Mouse (Mus musculus): ENCODE measurements at regions not wholly inside any gene's neighbourhood (a gene's known extent, or its start where the extent isn't known, plus 50 kb on each side); places are given as distances from the start of the nearest gene placed in this dataset.

- H3K27me3 ChIP-seq (ENCODE audit: control insufficient read depth, insufficient read depth, low read length): no peaks in the 10 kb centered on the region
- 77% methylated on average over 5 of the region's 5 CpGs for WGBS
- H3K9me3 ChIP-seq (ENCODE audit: control insufficient read depth, low read length): no peaks in the 10 kb centered on the region
- no peak overlapping the region for H3K4me3 ChIP-seq (ENCODE audit: low read depth, low read length)
- no peak overlapping the region for H3K4me2 ChIP-seq (replicated peaks; ENCODE audit: low read depth, low read length)
- ATAC-seq (ENCODE audit: low FRiP score) (no peak), DNase-seq (ENCODE audit: low spot score) (no peak)
- no peak overlapping the region for H3K27ac ChIP-seq (ENCODE audit: low read depth, low read length)
- no peak overlapping the region for H3K9ac ChIP-seq (ENCODE audit: low read depth, low read length)
- H3K36me3 ChIP-seq (ENCODE audit: control insufficient read depth, insufficient read depth, low read length): no peaks in the 10 kb centered on the region
- no peaks in the 10 kb centered on the region for H3K4me1 ChIP-seq (replicated peaks; ENCODE audit: control insufficient read depth, insufficient read depth, low read length)
Measured at GRCm38 (mm10) chr4:95308469-95308895, 248.8 kb upstream of the Fggy start.

GRCm38 (mm10) chr4:95310410-95310809, 246.9 kb upstream of the Fggy start:
- H3K4me2 ChIP-seq (replicated peaks; ENCODE audit: low read depth, low read length): no peak overlapping the region
- H3K27me3 ChIP-seq (ENCODE audit: control insufficient read depth, insufficient read depth, low read length): no peaks in the 10 kb centered on the region
- H3K36me3 ChIP-seq (ENCODE audit: control insufficient read depth, insufficient read depth, low read length): no peaks in the 10 kb centered on the region
- no peak overlapping the region for H3K4me3 ChIP-seq (ENCODE audit: low read depth, low read length)
- H3K9ac ChIP-seq (ENCODE audit: low read depth, low read length): no peak overlapping the region
- H3K27ac ChIP-seq (ENCODE audit: low read depth, low read length): no peak overlapping the region
- no peak for DNase-seq (ENCODE audit: low spot score)
- WGBS: 82% methylated on average over 6 of the region's 6 CpGs
- H3K9me3 ChIP-seq (ENCODE audit: control insufficient read depth, low read length): no peaks in the 10 kb centered on the region
- no peak for ATAC-seq (ENCODE audit: low FRiP score)
- no peaks in the 10 kb centered on the region for H3K4me1 ChIP-seq (replicated peaks; ENCODE audit: control insufficient read depth, insufficient read depth, low read length)

- ATAC-seq (ENCODE audit: low FRiP score) (no peak), DNase-seq (ENCODE audit: low spot score) (peak; percentile 49)
- Histone ChIP-seq H3K4me3 (ENCODE audit: low read depth, low read length) (no peak overlapping the region), H3K4me2 (replicated peaks; ENCODE audit: low read depth, low read length) (no peak overlapping the region), H3K36me3 (ENCODE audit: control insufficient read depth, insufficient read depth, low read length) (no peaks in the 10 kb centered on the region), H3K27me3 (ENCODE audit: control insufficient read depth, insufficient read depth, low read length) (no peaks in the 10 kb centered on the region), H3K27ac (ENCODE audit: low read depth, low read length) (no peak overlapping the region), H3K9me3 (ENCODE audit: control insufficient read depth, low read length) (no peaks in the 10 kb centered on the region), H3K9ac (ENCODE audit: low read depth, low read length) (no peak overlapping the region), H3K4me1 (replicated peaks; ENCODE audit: control insufficient read depth, insufficient read depth, low read length) (no peaks in the 10 kb centered on the region)
- 52% methylated on average over 3 of the region's 3 CpGs for WGBS
Measured at GRCm38 (mm10) chr4:95317821-95318290, 239.5 kb upstream of the Fggy start.

GRCm38 (mm10) chr4:95318561-95318960, 238.7 kb upstream of the Fggy start:
- no peaks in the 10 kb centered on the region for H3K4me1 ChIP-seq (replicated peaks; ENCODE audit: control insufficient read depth, insufficient read depth, low read length)
- no peaks in the 10 kb centered on the region for H3K9me3 ChIP-seq (ENCODE audit: control insufficient read depth, low read length)
- no peak overlapping the region for H3K4me2 ChIP-seq (replicated peaks; ENCODE audit: low read depth, low read length)
- H3K9ac ChIP-seq (ENCODE audit: low read depth, low read length): no peak overlapping the region
- ATAC-seq (ENCODE audit: low FRiP score): no peak
- no peaks in the 10 kb centered on the region for H3K36me3 ChIP-seq (ENCODE audit: control insufficient read depth, insufficient read depth, low read length)
- H3K27me3 ChIP-seq (ENCODE audit: control insufficient read depth, insufficient read depth, low read length): no peaks in the 10 kb centered on the region
- no peak overlapping the region for H3K27ac ChIP-seq (ENCODE audit: low read depth, low read length)
- 55% methylated on average over 1 of the region's 1 CpGs for WGBS
- DNase-seq (ENCODE audit: low spot score): peak; percentile 29
- no peak overlapping the region for H3K4me3 ChIP-seq (ENCODE audit: low read depth, low read length)

GRCm38 (mm10) chr4:95319036-95319435, 238.3 kb upstream of the Fggy start:
- no peak overlapping the region for H3K4me3 ChIP-seq (ENCODE audit: low read depth, low read length)
- H3K27me3 ChIP-seq (ENCODE audit: control insufficient read depth, insufficient read depth, low read length): no peaks in the 10 kb centered on the region
- no peaks in the 10 kb centered on the region for H3K4me1 ChIP-seq (replicated peaks; ENCODE audit: control insufficient read depth, insufficient read depth, low read length)
- no peaks in the 10 kb centered on the region for H3K9me3 ChIP-seq (ENCODE audit: control insufficient read depth, low read length)
- 47% methylated on average over 6 of the region's 6 CpGs for WGBS
- no peaks in the 10 kb centered on the region for H3K36me3 ChIP-seq (ENCODE audit: control insufficient read depth, insufficient read depth, low read length)
- no peak overlapping the region for H3K9ac ChIP-seq (ENCODE audit: low read depth, low read length)
- ATAC-seq (ENCODE audit: low FRiP score) (no peak), DNase-seq (ENCODE audit: low spot score) (no peak)
- H3K27ac ChIP-seq (ENCODE audit: low read depth, low read length): no peak overlapping the region
- no peak overlapping the region for H3K4me2 ChIP-seq (replicated peaks; ENCODE audit: low read depth, low read length)

GRCm38 (mm10) chr4:95325861-95326260, 231.4 kb upstream of the Fggy start:
- no peak overlapping the region for H3K27ac ChIP-seq (ENCODE audit: low read depth, low read length)
- no peak overlapping the region for H3K9ac ChIP-seq (ENCODE audit: low read depth, low read length)
- H3K4me1 ChIP-seq (replicated peaks; ENCODE audit: control insufficient read depth, insufficient read depth, low read length): no peaks in the 10 kb centered on the region
- H3K36me3 ChIP-seq (ENCODE audit: control insufficient read depth, insufficient read depth, low read length): no peaks in the 10 kb centered on the region
- H3K4me3 ChIP-seq (ENCODE audit: low read depth, low read length): no peak overlapping the region
- no peak overlapping the region for H3K4me2 ChIP-seq (replicated peaks; ENCODE audit: low read depth, low read length)
- H3K9me3 ChIP-seq (ENCODE audit: control insufficient read depth, low read length): no peaks in the 10 kb centered on the region
- no peak for DNase-seq (ENCODE audit: low spot score)
- no peaks in the 10 kb centered on the region for H3K27me3 ChIP-seq (ENCODE audit: control insufficient read depth, insufficient read depth, low read length)
- WGBS: 66% methylated on average over 1 of the region's 1 CpGs
- ATAC-seq (ENCODE audit: low FRiP score): no peak

GRCm38 (mm10) chr4:95339822-95340221, 217.5 kb upstream of the Fggy start:
- DNase-seq (ENCODE audit: low spot score) (no peak), ATAC-seq (ENCODE audit: low FRiP score) (no peak)
- Histone ChIP-seq H3K4me1 (replicated peaks; ENCODE audit: control insufficient read depth, insufficient read depth, low read length) (no peaks in the 10 kb centered on the region), H3K4me3 (ENCODE audit: low read depth, low read length) (no peak overlapping the region), H3K9me3 (ENCODE audit: control insufficient read depth, low read length) (no peaks in the 10 kb centered on the region), H3K27me3 (ENCODE audit: control insufficient read depth, insufficient read depth, low read length) (no peaks in the 10 kb centered on the region), H3K27ac (ENCODE audit: low read depth, low read length) (no peak overlapping the region), H3K4me2 (replicated peaks; ENCODE audit: low read depth, low read length) (no peak overlapping the region), H3K36me3 (ENCODE audit: control insufficient read depth, insufficient read depth, low read length) (no peaks in the 10 kb centered on the region), H3K9ac (ENCODE audit: low read depth, low read length) (no peak overlapping the region)
- WGBS: 86% methylated on average over 2 of the region's 2 CpGs

- no peak overlapping the region for H3K4me3 ChIP-seq (ENCODE audit: low read depth, low read length)
Measured at GRCm38 (mm10) chr4:95340926-95341325, 216.4 kb upstream of the Fggy start.

GRCm38 (mm10) chr4:95346722-95347197, 210.5 kb upstream of the Fggy start:
- H3K36me3 ChIP-seq (ENCODE audit: control insufficient read depth, insufficient read depth, low read length): no peaks in the 10 kb centered on the region
- DNase-seq (ENCODE audit: low spot score) (no peak), ATAC-seq (ENCODE audit: low FRiP score) (no peak)
- H3K27ac ChIP-seq (ENCODE audit: low read depth, low read length): no peak overlapping the region
- H3K4me1 ChIP-seq (replicated peaks; ENCODE audit: control insufficient read depth, insufficient read depth, low read length): no peaks in the 10 kb centered on the region
- no peaks in the 10 kb centered on the region for H3K27me3 ChIP-seq (ENCODE audit: control insufficient read depth, insufficient read depth, low read length)
- H3K4me3 ChIP-seq (ENCODE audit: low read depth, low read length): no peak overlapping the region
- 76% methylated on average over 3 of the region's 3 CpGs for WGBS
- no peak overlapping the region for H3K9ac ChIP-seq (ENCODE audit: low read depth, low read length)
- H3K9me3 ChIP-seq (ENCODE audit: control insufficient read depth, low read length): no peaks in the 10 kb centered on the region
- no peak overlapping the region for H3K4me2 ChIP-seq (replicated peaks; ENCODE audit: low read depth, low read length)

More at GRCm38 (mm10) chr4:95340926-95341325, 216.4 kb upstream of the Fggy start:
- no peak overlapping the region for H3K4me2 ChIP-seq (replicated peaks; ENCODE audit: low read depth, low read length)
- no peaks in the 10 kb centered on the region for H3K36me3 ChIP-seq (ENCODE audit: control insufficient read depth, insufficient read depth, low read length)
- ATAC-seq (ENCODE audit: low FRiP score) (no peak), DNase-seq (ENCODE audit: low spot score) (no peak)
- no peak overlapping the region for H3K9ac ChIP-seq (ENCODE audit: low read depth, low read length)
- no peaks in the 10 kb centered on the region for H3K9me3 ChIP-seq (ENCODE audit: control insufficient read depth, low read length)
- no peak overlapping the region for H3K27ac ChIP-seq (ENCODE audit: low read depth, low read length)
- no peaks in the 10 kb centered on the region for H3K4me1 ChIP-seq (replicated peaks; ENCODE audit: control insufficient read depth, insufficient read depth, low read length)
- H3K27me3 ChIP-seq (ENCODE audit: control insufficient read depth, insufficient read depth, low read length): no peaks in the 10 kb centered on the region
- 82% methylated on average over 3 of the region's 3 CpGs for WGBS
